Mouse (Mus musculus) forelimb bud, embryonic 11.5 days (tissue): ENCODE measurements around the gene Pdss2.

Experiments used
- DNase-seq: peaks from one replicate; pipeline ENCODE4 v3.0.0-alpha.2; 2012; ENCODE audit warnings: low read depth, low spot score

The Pdss2 gene

DNA sequence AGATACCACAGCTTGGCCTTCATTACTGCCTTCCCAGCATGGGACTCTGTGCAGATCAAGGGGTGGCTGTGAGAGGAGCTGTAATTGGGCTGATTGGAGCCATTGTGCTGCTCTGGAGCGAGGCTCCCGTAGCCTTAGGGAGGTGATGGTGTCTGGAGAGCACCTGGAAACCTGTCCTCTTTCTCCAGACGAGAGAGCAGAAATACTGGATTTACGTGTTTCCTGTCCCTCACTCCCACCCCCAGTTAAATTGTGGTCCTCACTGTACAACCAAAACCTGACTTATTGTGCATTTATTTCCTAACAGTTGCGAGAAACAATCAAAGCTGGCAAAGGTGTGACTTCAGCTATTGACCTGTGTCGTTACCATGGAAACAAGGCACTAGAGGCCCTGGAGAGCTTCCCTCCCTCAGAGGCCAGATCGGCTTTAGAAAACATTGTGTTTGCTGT lies 218.2 kb downstream of the Pdss2 start:
- DNase-seq: peak; percentile 81

DNA sequence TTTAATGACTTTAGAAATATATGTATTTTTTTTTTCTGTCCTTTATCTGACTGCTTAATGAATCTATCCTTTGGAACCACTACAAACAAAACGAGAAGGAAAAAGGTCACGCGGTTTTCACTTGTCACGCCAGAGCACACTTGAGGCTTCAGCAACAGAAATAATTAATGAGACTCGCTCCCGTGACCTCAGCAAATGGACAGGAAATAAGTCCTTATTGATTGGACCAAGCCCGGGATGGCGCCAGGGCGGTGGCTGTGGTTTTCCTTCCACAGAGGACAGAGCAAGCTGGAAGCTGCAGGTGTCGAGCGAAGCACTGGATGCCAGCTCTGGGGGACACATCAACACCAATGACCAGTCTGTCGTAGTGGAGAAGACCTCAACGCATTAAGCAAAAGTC lies 218.8 kb downstream of the Pdss2 start:
- no peak for DNase-seq

DNA sequence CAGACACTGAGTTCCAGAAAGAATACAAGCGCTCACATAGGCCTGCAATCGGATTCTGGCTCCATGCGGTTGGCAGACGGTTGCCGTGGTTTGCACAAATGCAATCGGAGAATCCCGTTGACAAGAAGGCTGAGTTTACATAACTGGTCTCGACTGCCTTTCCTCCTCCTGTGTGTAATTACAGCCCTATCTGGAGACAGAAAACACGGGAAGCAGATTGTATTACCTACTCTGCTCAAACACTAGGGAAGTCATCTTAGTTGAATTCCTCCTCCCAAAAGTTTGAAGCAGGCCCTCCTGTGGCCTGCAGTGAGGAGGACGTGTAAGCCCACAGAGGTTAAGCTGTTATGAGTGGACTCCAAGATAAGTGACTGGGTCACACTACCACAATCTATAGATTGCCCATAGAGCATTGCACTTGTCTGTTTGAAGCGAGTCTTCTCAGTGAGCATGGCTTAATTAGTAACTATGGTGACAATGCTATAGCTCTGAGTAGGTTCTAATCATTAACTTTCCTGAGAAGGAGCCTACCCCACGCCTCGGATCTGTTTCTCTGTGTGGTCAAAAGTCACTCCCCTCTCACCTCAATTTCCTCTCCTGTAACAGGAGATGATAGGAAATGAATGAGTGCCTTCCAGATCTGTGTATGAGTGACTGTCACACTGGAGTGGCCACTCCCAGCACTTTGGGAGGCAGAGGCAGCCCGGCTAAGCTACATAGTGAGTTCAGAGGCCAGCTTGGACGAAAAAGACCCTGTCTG lies 219.9 kb downstream of the Pdss2 start:
- DNase-seq: no peak

GRCm38 (mm10) chr10:43448656-43449055 lies 227.4 kb downstream of the Pdss2 start:
- no peak for DNase-seq

GRCm38 (mm10) chr10:43451848-43452662 lies 230.8 kb downstream of the Pdss2 start:
- DNase-seq: peak; percentile 52

DNA sequence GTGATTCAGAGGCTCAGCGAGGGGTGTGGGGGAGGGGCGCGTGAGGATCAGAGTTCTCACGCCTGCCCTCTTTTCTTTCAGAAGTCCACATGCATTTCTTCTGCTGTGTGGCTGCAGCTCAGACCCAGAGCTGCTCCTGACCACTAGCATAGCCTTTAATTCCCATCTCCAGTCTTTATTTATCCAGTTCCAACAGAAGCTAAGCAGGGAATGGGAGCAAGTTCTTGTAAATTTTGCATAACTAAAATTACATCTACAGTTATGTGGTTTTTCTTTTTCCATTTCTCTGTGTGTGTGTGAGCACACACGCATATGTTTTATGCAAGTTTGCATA lies 231.3 kb downstream of the Pdss2 start:
- DNase-seq: no peak

DNA sequence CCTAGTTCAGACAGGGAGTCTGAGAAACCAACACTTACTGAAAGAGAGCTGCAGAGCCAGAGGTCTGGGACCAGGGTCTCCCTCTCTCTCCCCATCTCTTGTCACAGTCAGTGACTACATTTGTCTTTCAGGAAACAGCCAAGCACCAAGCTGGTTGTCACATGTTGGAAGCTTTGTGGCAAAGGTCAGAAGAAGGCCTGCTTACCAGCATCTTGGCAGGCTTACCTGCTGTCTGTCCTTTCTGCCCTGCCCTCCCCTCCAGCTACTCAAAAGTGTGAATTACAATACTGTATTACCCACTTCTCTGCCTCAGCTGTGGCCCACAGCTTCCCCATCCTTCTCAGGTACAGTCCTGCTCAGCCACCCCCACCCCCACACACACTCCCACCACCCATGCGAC lies 232.9 kb downstream of the Pdss2 start:
- DNase-seq: no peak

GRCm38 (mm10) chr10:43454671-43455070 lies 233.4 kb downstream of the Pdss2 start:
- DNase-seq: no peak

DNA sequence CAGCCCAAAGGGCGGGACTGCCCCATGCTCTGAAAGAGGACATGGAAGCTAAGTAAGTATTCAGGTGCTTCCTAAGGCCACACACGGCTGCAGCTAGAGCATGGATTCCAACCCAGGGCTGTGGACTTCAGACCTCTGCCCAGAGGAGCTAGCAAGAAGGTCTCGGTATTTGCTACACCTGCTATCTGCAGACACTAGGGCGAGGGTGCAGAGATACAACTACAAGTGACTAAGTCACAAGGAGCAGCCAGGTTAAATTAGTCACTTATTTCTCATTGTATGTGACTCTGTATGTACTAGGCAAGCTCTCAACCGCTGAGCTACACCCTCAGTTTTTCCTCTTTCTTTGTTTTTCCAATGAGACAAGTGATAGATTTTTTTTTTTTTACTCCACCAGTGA lies 241.5 kb downstream of the Pdss2 start:
- DNase-seq: no peak

DNA sequence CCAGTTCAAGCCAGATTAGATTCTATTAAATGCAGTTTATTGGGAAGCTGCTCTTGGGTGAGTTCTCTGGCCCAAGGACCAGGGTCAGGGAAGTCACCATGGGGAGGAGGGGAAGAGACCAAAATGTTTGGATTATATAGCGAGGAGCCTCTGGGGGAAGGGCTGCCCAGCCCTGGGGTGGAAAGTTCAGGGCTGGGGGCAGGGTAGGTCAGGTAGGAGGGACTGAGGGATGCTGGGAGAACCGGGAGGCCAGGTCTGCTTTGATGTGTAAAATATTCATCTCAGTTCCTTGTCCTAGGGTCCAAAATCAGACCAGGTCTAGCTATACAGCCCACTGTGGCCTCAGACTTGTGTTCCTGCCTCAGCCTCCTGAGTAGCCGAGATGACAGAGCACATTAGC lies 241.9 kb downstream of the Pdss2 start:
- no peak for DNase-seq

- no peak for DNase-seq
Measured at GRCm38 (mm10) chr10:43466223-43466622, 244.9 kb downstream of the Pdss2 start.

DNA sequence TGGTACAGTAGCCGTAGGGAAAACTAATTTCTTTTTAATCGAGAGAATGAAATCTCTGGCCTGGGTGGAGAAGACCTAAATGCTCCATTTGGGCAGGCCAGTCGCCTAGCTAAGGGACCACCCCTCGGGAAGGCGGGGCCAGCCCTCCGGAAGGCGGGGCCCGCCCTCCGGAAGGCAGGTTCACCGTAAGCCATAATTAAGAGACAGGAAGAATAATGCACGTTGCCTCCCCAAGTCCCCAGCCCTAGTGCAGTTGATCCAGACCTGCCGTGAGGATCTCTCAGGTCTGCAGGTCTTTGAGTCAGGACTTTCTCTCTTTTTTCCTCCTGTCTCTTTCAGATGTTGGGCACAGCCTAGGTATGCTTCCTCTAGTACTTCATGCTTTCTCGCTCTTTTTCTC lies 246.4 kb downstream of the Pdss2 start:
- no peak for DNase-seq

DNA sequence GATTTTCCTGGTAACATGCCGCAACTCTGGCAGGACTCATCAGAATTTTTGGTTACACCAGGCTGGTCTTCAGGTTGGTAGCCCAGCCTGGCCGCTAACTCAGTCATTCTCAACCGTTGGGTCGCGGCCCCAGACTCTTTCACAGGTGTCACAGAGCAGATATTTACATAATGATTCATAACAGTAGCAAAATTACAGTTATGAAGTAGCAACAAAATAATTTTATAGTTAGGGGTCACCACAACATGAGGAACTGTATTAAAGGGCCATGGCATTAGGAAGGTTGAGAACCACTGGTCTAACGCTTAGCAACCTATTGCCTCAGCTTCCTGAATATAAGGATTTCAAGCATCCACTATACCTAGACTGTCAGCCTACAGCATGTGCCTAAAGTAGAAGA lies 247.0 kb downstream of the Pdss2 start:
- DNase-seq: no peak

- no peak for DNase-seq
Measured at GRCm38 (mm10) chr10:43475376-43475775, 254.1 kb downstream of the Pdss2 start.

- DNase-seq: no peak
Measured at GRCm38 (mm10) chr10:43477459-43477858, 256.2 kb downstream of the Pdss2 start.

GRCm38 (mm10) chr10:43477865-43478681 lies 256.8 kb downstream of the Pdss2 start:
- peak; percentile 72 for DNase-seq

DNA sequence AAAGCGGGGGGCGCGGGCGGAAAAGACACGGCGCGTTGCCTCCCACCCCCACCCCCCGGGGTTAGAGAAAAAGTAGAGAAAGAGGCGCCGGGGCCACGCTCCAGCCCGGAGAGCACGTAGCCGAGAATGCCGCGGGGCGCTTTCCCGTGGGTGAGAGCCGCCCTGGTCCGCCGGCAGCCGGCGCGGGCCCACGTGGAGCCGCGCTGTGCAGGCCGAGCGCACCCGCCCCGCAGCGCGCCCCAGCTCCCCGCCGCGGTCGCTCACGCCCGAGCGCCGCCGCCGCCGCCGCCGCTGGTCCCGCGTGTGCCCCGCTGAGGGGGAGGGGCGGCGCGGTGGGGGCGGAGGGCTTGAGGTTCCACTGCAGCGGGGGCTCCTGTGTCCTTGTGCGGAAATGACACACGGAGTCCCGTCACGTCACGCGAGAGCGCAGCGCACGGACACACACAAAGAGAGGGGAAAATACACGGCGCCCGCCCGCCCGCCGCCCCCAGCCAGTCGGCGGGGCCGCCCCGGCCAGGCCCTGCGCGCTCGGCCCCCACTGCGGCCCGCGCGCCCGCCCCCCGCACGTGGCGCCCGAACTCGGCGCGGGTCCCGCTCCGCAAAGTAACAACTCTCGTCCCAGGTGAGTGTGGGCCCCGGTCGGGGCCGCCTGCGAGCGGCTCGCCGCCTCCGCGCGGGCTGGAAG lies 257.6 kb downstream of the Pdss2 start, which contains the start of gene Bend3:
Bend3 (plus strand) TSS at position 81 of the 685 bp plus-strand sequence.
- DNase-seq: peak; percentile 55

DNA sequence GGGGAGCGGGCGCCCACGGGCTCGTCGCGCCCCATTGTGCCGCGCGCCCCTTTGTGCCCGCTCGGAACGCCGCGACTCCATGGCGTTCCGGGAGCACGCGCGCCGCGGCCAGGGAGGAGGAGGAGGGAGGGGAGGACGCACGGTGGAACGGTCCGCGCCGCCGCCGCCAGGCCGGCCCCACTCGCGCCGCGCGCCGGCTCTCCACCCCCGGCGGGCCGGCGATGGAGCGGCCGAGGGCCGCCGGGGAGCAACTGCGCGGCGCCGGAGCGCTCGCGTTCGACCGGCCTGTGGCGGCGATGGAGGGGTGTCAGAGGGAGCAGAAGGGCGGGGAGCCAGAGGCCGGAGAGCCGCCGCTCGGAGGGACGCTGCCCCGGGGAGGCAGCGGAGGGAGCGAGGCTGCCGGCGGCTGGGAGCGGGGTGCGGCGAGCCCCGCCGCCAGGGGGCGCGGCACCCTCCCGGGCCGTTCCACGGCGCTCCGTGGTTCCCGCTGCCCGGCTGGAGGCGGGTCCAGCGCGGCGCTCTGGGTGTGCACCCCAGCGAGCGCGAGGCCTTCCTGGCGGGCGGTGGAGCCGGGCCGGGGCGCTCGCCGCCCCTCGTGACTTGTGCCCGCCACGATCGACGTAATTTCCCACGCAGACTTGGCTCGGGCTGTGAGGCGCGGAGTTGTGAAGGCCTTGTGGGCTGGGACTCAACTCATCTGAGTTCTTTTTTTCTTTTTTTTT lies 258.3 kb downstream of the Pdss2 start:
- DNase-seq: peak; percentile 84

DNA sequence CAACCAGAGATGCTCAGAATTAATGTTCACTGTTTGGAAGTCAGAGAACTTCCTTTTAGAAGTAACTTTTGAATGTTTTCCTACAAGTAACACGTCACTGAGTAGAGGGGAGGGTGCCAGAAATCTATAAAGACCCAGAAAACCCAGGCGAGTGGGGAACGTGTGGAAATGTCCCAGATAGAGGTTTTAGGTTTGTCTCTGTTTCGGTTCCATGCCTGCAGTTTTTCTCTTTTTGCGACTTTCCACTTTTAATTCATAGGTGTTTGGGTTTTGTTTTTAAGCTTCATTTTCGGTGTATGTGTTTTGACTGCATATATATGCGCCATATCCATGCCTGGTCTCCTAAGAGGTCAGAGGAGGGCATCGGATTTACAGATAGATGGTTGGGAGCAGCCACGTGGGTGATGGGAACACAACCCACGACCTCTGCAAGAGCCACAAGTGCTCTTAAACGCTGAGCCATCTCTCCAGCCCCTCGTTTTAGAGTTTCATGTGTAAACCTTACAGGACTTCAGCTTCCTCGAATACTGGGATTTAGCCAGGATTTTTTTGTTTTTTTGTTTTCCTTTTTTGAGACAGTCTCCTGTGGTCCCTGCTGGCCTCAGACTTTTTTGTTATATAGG lies 259.1 kb downstream of the Pdss2 start:
- no peak for DNase-seq

DNA sequence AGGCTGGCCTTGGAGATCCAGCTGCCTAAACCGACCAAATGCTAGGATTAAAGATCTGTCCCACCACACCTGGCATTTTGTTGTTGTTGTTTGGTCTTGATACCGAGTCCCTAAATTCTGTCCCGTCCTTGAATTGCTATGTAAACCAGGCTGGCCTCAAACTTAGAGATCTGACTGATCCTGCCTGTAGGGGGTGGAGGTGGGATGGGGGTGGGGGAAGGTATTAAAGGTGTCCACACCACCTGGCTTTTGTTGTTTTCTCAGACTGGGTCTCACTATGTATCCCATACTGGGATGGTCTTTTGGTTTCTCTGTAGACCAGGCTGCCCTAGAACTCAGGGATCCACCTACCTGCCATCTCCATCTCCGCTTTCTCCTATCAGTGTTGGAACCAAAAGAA lies 259.9 kb downstream of the Pdss2 start:
- no peak for DNase-seq
